Mouse (Mus musculus): Measurements from ENCODE around the gene Babam2. TPM values are rescaled to one million over a fixed set of nuclear protein-coding genes. Genes with fewer than 3 reads are reported as not detected.
"Not testable (repeated sequence)": the region's sequence is repeated elsewhere in the genome, so short reads cannot be mapped to it uniquely, and the experiment has no call there.

Babam2 gene
- polyA plus RNA-seq, 1 experiment from 2014 or later: 37.3 TPM

GRCm38 (mm10) chr5:31961423-31961822 is 263.9 kb downstream of the Babam2 start:
- Histone ChIP-seq H3K27me3 (ENCODE audit: control insufficient read depth, insufficient read depth, low read length) (no peaks in the 10 kb centered on the region), H3K9ac (ENCODE audit: low read length) (no peak overlapping the region), H3K9me3 (ENCODE audit: control insufficient read depth, low read length) (no peaks in the 10 kb centered on the region), H3K4me1 (ENCODE audit: control insufficient read depth in 2 of 2, insufficient read depth in 2 of 2, low read length in 2 of 2) (no peaks in the 10 kb centered on the region), H3K4me2 (ENCODE audit: low read length) (no peak overlapping the region), H3K36me3 (ENCODE audit: control insufficient read depth, insufficient read depth, low read length) (no peaks in the 10 kb centered on the region), H3K4me3 (ENCODE audit: control insufficient read depth in 1 of 2, insufficient read depth in 1 of 2, low read depth in 1 of 2, low read length in 2 of 2) (no peak overlapping the region), H3K27ac (replicated peaks in 1 of 2; ENCODE audit: control insufficient read depth in 1 of 2, insufficient read depth in 1 of 2, low read depth in 2 of 2, low read length in 2 of 2) (no peak overlapping the region)
- 36% methylated on average over 2 of the region's 2 CpGs for WGBS
- no peak for ATAC-seq (ENCODE audit: insufficient number of reproducible peaks, insufficient read depth, low FRiP score, low read depth)

GRCm38 (mm10) chr5:31962346-31962745 is 264.9 kb downstream of the Babam2 start:
- Histone ChIP-seq H3K27ac (replicated peaks in 1 of 2; ENCODE audit: control insufficient read depth in 1 of 2, insufficient read depth in 1 of 2, low read depth in 2 of 2, low read length in 2 of 2) (no peak overlapping the region), H3K4me2 (ENCODE audit: low read length) (no peak overlapping the region), H3K9ac (ENCODE audit: low read length) (no peak overlapping the region), H3K27me3 (ENCODE audit: control insufficient read depth, insufficient read depth, low read length) (no peaks in the 10 kb centered on the region), H3K4me3 (ENCODE audit: control insufficient read depth in 1 of 2, insufficient read depth in 1 of 2, low read depth in 1 of 2, low read length in 2 of 2) (no peak overlapping the region), H3K36me3 (ENCODE audit: control insufficient read depth, insufficient read depth, low read length) (no peaks in the 10 kb centered on the region), H3K9me3 (ENCODE audit: control insufficient read depth, low read length) (no peaks in the 10 kb centered on the region), H3K4me1 (ENCODE audit: control insufficient read depth in 2 of 2, insufficient read depth in 2 of 2, low read length in 2 of 2) (peaks cover 0 to 3% of the 10 kb centered on the region in 2 experiments; a peak in 1 of 4 replicates)
- ATAC-seq (ENCODE audit: insufficient number of reproducible peaks, insufficient read depth, low FRiP score, low read depth): no peak
- WGBS: 77% methylated on average over 3 of the region's 3 CpGs

- Histone ChIP-seq H3K4me3 (ENCODE audit: control insufficient read depth in 1 of 2, insufficient read depth in 1 of 2, low read depth in 1 of 2, low read length in 2 of 2) (no peak overlapping the region), H3K36me3 (ENCODE audit: control insufficient read depth, insufficient read depth, low read length) (no peaks in the 10 kb centered on the region), H3K27ac (replicated peaks in 1 of 2; ENCODE audit: control insufficient read depth in 1 of 2, insufficient read depth in 1 of 2, low read depth in 2 of 2, low read length in 2 of 2) (no peak overlapping the region), H3K27me3 (ENCODE audit: control insufficient read depth, insufficient read depth, low read length) (no peaks in the 10 kb centered on the region), H3K9ac (ENCODE audit: low read length) (no peak overlapping the region), H3K4me1 (ENCODE audit: control insufficient read depth in 2 of 2, insufficient read depth in 2 of 2, low read length in 2 of 2) (peaks cover 0 to 9% of the 10 kb centered on the region in 2 experiments; a peak in 1 of 4 replicates), H3K9me3 (ENCODE audit: control insufficient read depth, low read length) (no peaks in the 10 kb centered on the region), H3K4me2 (ENCODE audit: low read length) (no peak overlapping the region)
- no peak for ATAC-seq (ENCODE audit: insufficient number of reproducible peaks, insufficient read depth, low FRiP score, low read depth)
- WGBS: 85% methylated on average over 8 of the region's 8 CpGs
Observed at GRCm38 (mm10) chr5:31963352-31963751, 265.9 kb downstream of the Babam2 start.

- Histone ChIP-seq H3K9me3 (ENCODE audit: control insufficient read depth, low read length) (no peaks in the 10 kb centered on the region), H3K4me1 (ENCODE audit: control insufficient read depth in 2 of 2, insufficient read depth in 2 of 2, low read length in 2 of 2) (peaks cover 0 to 9% of the 10 kb centered on the region in 2 experiments; a peak in 1 of 4 replicates), H3K27me3 (ENCODE audit: control insufficient read depth, insufficient read depth, low read length) (no peaks in the 10 kb centered on the region), H3K4me2 (ENCODE audit: low read length) (no peak overlapping the region), H3K36me3 (ENCODE audit: control insufficient read depth, insufficient read depth, low read length) (no peaks in the 10 kb centered on the region), H3K4me3 (ENCODE audit: control insufficient read depth in 1 of 2, insufficient read depth in 1 of 2, low read depth in 1 of 2, low read length in 2 of 2) (no peak overlapping the region), H3K9ac (ENCODE audit: low read length) (no peak overlapping the region), H3K27ac (replicated peaks in 1 of 2; ENCODE audit: control insufficient read depth in 1 of 2, insufficient read depth in 1 of 2, low read depth in 2 of 2, low read length in 2 of 2) (no peak overlapping the region)
- 84% methylated on average over 2 of the region's 2 CpGs for WGBS
- ATAC-seq (ENCODE audit: insufficient number of reproducible peaks, insufficient read depth, low FRiP score, low read depth): no peak
Observed at GRCm38 (mm10) chr5:31963851-31964250, 266.4 kb downstream of the Babam2 start.

GRCm38 (mm10) chr5:31966741-31967140 is 269.3 kb downstream of the Babam2 start:
- Histone ChIP-seq H3K27me3 (ENCODE audit: control insufficient read depth, insufficient read depth, low read length) (no peaks in the 10 kb centered on the region), H3K4me2 (ENCODE audit: low read length) (no peak overlapping the region), H3K4me1 (ENCODE audit: control insufficient read depth in 2 of 2, insufficient read depth in 2 of 2, low read length in 2 of 2) (peaks cover 0 to 9% of the 10 kb centered on the region in 2 experiments; a peak in 1 of 4 replicates), H3K27ac (replicated peaks in 1 of 2; ENCODE audit: control insufficient read depth in 1 of 2, insufficient read depth in 1 of 2, low read depth in 2 of 2, low read length in 2 of 2) (no peak overlapping the region), H3K9ac (ENCODE audit: low read length) (no peak overlapping the region), H3K9me3 (ENCODE audit: control insufficient read depth, low read length) (no peaks in the 10 kb centered on the region), H3K4me3 (ENCODE audit: control insufficient read depth in 1 of 2, insufficient read depth in 1 of 2, low read depth in 1 of 2, low read length in 2 of 2) (no peak overlapping the region), H3K36me3 (ENCODE audit: control insufficient read depth, insufficient read depth, low read length) (no peaks in the 10 kb centered on the region)
- WGBS: 56% methylated on average over 5 of the region's 5 CpGs
- no peak for ATAC-seq (ENCODE audit: insufficient number of reproducible peaks, insufficient read depth, low FRiP score, low read depth)

- WGBS: 80% methylated on average over 4 of the region's 4 CpGs
Observed at GRCm38 (mm10) chr5:31967526-31967925, 270.0 kb downstream of the Babam2 start.

GRCm38 (mm10) chr5:31968046-31968506 is 270.6 kb downstream of the Babam2 start:
- H3K27ac ChIP-seq (replicated peaks in 1 of 2; ENCODE audit: control insufficient read depth in 1 of 2, insufficient read depth in 1 of 2, low read depth in 2 of 2, low read length in 2 of 2): no peak overlapping the region
- H3K4me2 ChIP-seq (ENCODE audit: low read length): no peak overlapping the region
- no peak overlapping the region for H3K4me3 ChIP-seq (ENCODE audit: control insufficient read depth in 1 of 2, insufficient read depth in 1 of 2, low read depth in 1 of 2, low read length in 2 of 2)
- no peaks in the 10 kb centered on the region for H3K36me3 ChIP-seq (ENCODE audit: control insufficient read depth, insufficient read depth, low read length)
- H3K9me3 ChIP-seq (ENCODE audit: control insufficient read depth, low read length): no peaks in the 10 kb centered on the region
- H3K9ac ChIP-seq (ENCODE audit: low read length): no peak overlapping the region
- H3K4me1 ChIP-seq (ENCODE audit: control insufficient read depth in 2 of 2, insufficient read depth in 2 of 2, low read length in 2 of 2): peaks cover 0 to 9% of the 10 kb centered on the region in 2 experiments; a peak in 1 of 4 replicates
- ATAC-seq (ENCODE audit: insufficient number of reproducible peaks, insufficient read depth, low FRiP score, low read depth): no peak
- H3K27me3 ChIP-seq (ENCODE audit: control insufficient read depth, insufficient read depth, low read length): no peaks in the 10 kb centered on the region
- WGBS: 67% methylated on average over 6 of the region's 6 CpGs

More at GRCm38 (mm10) chr5:31967526-31967925, 270.0 kb downstream of the Babam2 start:
- Histone ChIP-seq H3K36me3 (ENCODE audit: control insufficient read depth, insufficient read depth, low read length) (no peaks in the 10 kb centered on the region), H3K9ac (ENCODE audit: low read length) (no peak overlapping the region), H3K27me3 (ENCODE audit: control insufficient read depth, insufficient read depth, low read length) (no peaks in the 10 kb centered on the region), H3K27ac (replicated peaks in 1 of 2; ENCODE audit: control insufficient read depth in 1 of 2, insufficient read depth in 1 of 2, low read depth in 2 of 2, low read length in 2 of 2) (no peak overlapping the region), H3K4me3 (ENCODE audit: control insufficient read depth in 1 of 2, insufficient read depth in 1 of 2, low read depth in 1 of 2, low read length in 2 of 2) (no peak overlapping the region), H3K4me1 (ENCODE audit: control insufficient read depth in 2 of 2, insufficient read depth in 2 of 2, low read length in 2 of 2) (peaks cover 0 to 9% of the 10 kb centered on the region in 2 experiments; a peak in 1 of 4 replicates), H3K9me3 (ENCODE audit: control insufficient read depth, low read length) (no peaks in the 10 kb centered on the region), H3K4me2 (ENCODE audit: low read length) (no peak overlapping the region)
- no peak for ATAC-seq (ENCODE audit: insufficient number of reproducible peaks, insufficient read depth, low FRiP score, low read depth)

- not testable (repeated sequence) for ATAC-seq (ENCODE audit: insufficient number of reproducible peaks, insufficient read depth, low FRiP score, low read depth); H3K4me1 ChIP-seq (ENCODE audit: control insufficient read depth in 2 of 2, insufficient read depth in 2 of 2, low read length in 2 of 2); H3K9ac ChIP-seq (ENCODE audit: low read length); H3K27ac ChIP-seq (replicated peaks in 1 of 2; ENCODE audit: control insufficient read depth in 1 of 2, insufficient read depth in 1 of 2, low read depth in 2 of 2, low read length in 2 of 2); H3K4me3 ChIP-seq (ENCODE audit: control insufficient read depth in 1 of 2, insufficient read depth in 1 of 2, low read depth in 1 of 2, low read length in 2 of 2); H3K36me3 ChIP-seq (ENCODE audit: control insufficient read depth, insufficient read depth, low read length); H3K9me3 ChIP-seq (ENCODE audit: control insufficient read depth, low read length); H3K27me3 ChIP-seq (ENCODE audit: control insufficient read depth, insufficient read depth, low read length); H3K4me2 ChIP-seq (ENCODE audit: low read length)
- 58% methylated on average over 1 of the region's 1 CpGs for WGBS
Observed at GRCm38 (mm10) chr5:31972416-31972815, 274.9 kb downstream of the Babam2 start.

All from heart, embryonic 14.5 days (tissue).